Mouse (Mus musculus) thymus, adult 18-20 months (tissue): ENCODE data around the gene Gm4631.
"Not testable (repeated sequence)": the region's sequence is repeated elsewhere in the genome, so short reads cannot be mapped to it uniquely, and the experiment has no call there.

Experiments used
- DNase-seq, 2 experiments: peaks; one replicate each; pipeline ENCODE4 v3.0.0; 2022; ENCODE audit warnings: mixed read lengths in 2 of 2

Gene Gm4631

GRCm38 (mm10) chr2:175338097-175338496 lies at the start of gene Gm4631:
Gm4631 (minus strand) TSS chr2:175338197.
- not testable (repeated sequence) for DNase-seq

GRCm38 (mm10) chr2:175372136-175372535 lies 34.1 kb upstream of the Gm4631 start, which contains the start of gene Zfp968:
Zfp968 (plus strand) TSS chr2:175372436.
- not testable (repeated sequence) for DNase-seq

- DNase-seq: not testable (repeated sequence)
Measured at GRCm38 (mm10) chr2:175274825-175275224, 63.2 kb downstream of the Gm4631 start, which contains the start of gene Gm14440. Gm14440 (plus strand) TSS chr2:175275125.
